Mouse (Mus musculus): ENCODE measurements at regions not wholly inside any gene's neighbourhood (a gene's known extent, or its start where the extent isn't known, plus 50 kb on each side); places are given as distances from the start of the nearest gene placed in this dataset.
A peak's percentile ranks its signal among the peaks of the same experiment; 100 is the strongest.
"Not testable (repeated sequence)": the region's sequence is repeated elsewhere in the genome, so short reads cannot be mapped to it uniquely, and the experiment has no call there.

DNA sequence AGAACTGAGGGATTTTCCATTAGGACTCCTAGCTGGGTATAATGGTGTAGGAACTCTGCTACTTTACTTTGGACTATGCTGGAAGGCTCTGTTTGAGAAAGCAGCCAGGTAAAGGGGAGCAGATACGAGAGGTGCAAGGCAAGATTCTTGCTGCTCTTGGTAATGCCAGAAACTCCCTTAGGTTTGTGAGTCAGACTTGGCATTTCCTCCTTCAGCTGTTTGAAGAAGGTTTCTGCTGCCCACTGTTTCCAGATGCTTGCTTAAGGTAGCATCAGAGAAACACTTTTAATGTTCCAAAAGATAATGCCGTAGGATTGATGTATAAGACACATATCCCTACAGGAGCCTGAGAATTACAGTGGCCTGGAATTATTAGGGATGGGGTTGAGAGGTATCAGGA lies 222.9 kb downstream of the Arl6ip6 start:
- H3K27me3 ChIP-seq (ENCODE audit: insufficient read depth, low read length) = no peaks in the 10 kb centered on the region
- WGBS = 79% methylated on average over 2 of the region's 2 CpGs
- H3K4me1 ChIP-seq (ENCODE audit: insufficient read depth) = no peaks in the 10 kb centered on the region
- no peaks in the 10 kb centered on the region for H3K9me3 ChIP-seq (ENCODE audit: low read depth, low read length)
- DNase-seq (no peak), ATAC-seq (ENCODE audit: insufficient read depth) (no peak)
- H3K4me3 ChIP-seq (ENCODE audit: low read depth, low read length) = no peak overlapping the region
- TF ChIP-seq CTCF (IDR thresholded peaks at IDR 0.05; ENCODE audit: low read depth) = no peak
- no peak overlapping the region for H3K27ac ChIP-seq (ENCODE audit: low read depth)
- no peak overlapping the region for H3K4me2 ChIP-seq
- no peak overlapping the region for H3K9ac ChIP-seq
- H3K36me3 ChIP-seq (ENCODE audit: insufficient read depth) = no peaks in the 10 kb centered on the region

DNA sequence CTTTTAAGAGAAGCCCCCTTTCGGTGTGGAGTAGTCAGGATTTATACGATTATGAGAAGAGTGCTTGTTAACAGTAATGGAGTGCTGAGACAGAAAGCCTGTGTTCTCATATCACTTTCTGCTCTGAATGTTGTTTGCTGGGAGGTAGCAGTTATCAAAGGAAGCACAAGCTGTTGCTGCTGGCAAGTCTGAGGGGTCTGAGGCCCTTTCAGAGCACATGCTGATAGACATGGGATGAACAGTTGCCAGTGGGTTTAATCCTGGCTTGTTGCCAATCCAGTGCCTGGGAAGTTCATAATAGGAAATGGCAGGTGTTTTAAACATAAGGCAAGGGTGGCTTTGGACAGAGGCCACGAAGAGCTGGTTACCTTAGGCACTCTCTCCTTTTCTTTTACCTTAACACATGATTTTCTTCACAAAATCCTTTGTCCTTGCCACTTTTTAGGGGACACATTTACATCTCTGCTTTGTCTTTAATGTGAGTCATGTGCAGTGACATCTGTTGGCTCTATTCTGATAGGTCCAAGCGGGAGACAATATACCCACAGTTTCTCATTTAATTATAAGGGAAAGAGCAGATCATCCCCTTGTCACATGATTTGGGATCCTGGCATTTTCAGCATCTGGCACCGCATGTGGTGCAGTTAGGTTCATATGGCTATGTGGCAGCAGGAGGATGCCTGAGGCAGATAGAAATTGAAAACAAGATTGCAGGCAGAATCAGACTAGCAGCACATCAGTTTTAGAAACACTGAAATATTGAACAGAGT lies 245.7 kb downstream of the Arl6ip6 start:
- H3K4me1 ChIP-seq (ENCODE audit: insufficient read depth) = no peaks in the 10 kb centered on the region

DNA sequence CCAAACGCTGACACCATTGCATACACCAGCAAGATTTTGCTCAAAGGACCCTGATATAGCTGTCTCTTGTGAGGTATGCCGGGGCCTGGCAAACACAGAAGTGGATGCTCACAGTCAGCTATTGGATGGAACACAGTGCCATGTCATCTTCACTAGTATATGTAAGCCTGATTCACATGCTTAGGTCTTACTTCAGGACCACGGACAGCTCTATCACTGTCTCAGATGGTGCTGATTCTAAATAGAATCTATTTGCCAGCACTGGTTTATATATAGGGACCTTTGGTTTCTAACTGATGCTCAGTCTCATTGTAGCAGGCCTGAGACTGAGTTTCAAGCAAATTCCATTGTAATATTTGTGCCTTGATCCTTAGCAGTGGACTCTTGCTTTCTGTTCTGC lies 248.8 kb downstream of the Arl6ip6 start:
- peak; percentile 88 for DNase-seq
- H3K27ac ChIP-seq (ENCODE audit: low read depth); H3K9me3 ChIP-seq (ENCODE audit: low read depth, low read length); H3K9ac ChIP-seq; H3K4me1 ChIP-seq (ENCODE audit: insufficient read depth); H3K4me2 ChIP-seq; H3K4me3 ChIP-seq (ENCODE audit: low read depth, low read length); H3K36me3 ChIP-seq (ENCODE audit: insufficient read depth); H3K27me3 ChIP-seq (ENCODE audit: insufficient read depth, low read length); ATAC-seq (ENCODE audit: insufficient read depth): not testable (repeated sequence)
- WGBS = 44% methylated on average over 3 of the region's 3 CpGs

More for the DNA sequence above, 245.7 kb downstream of the Arl6ip6 start:
- no peaks in the 10 kb centered on the region for H3K27me3 ChIP-seq (ENCODE audit: insufficient read depth, low read length)
- no peak for TF ChIP-seq CTCF (IDR thresholded peaks at IDR 0.05; ENCODE audit: low read depth)
- no peak overlapping the region for H3K4me3 ChIP-seq (ENCODE audit: low read depth, low read length)
- no peak overlapping the region for H3K27ac ChIP-seq (ENCODE audit: low read depth)
- no peak for ATAC-seq (ENCODE audit: insufficient read depth)
- H3K9ac ChIP-seq = no peak overlapping the region
- H3K4me2 ChIP-seq = no peak overlapping the region
- H3K36me3 ChIP-seq (ENCODE audit: insufficient read depth) = no peaks in the 10 kb centered on the region
- WGBS = 69% methylated on average over 5 of the region's 5 CpGs
- peak; percentile 2 for DNase-seq
- no peaks in the 10 kb centered on the region for H3K9me3 ChIP-seq (ENCODE audit: low read depth, low read length)

DNA sequence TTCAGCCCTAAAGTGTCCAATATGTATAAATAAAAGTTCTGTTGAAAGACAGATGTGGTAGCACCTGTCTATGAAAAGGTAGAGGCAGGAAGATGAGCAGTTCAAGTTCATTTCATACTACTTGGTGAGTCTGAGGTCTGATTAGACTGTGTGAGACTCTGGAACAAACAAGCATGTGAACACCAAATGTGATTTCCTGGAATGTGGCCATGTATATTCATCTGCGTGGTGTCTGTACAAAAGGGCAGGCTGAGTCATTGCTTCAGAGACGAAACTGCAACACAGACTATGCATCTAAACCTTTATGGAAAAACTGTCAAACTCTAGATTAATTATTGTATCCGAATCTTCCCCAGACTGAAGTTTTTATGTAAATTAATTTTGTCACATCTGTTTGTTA lies 268.7 kb downstream of the Arl6ip6 start:
- ATAC-seq (ENCODE audit: insufficient read depth) (no peak), DNase-seq (no peak)
- Histone ChIP-seq H3K27me3 (ENCODE audit: insufficient read depth, low read length) (no peaks in the 10 kb centered on the region), H3K4me3 (ENCODE audit: low read depth, low read length) (no peak overlapping the region), H3K9ac (no peak overlapping the region), H3K27ac (ENCODE audit: low read depth) (no peak overlapping the region), H3K4me2 (no peak overlapping the region), H3K36me3 (ENCODE audit: insufficient read depth) (no peaks in the 10 kb centered on the region), H3K4me1 (ENCODE audit: insufficient read depth) (no peaks in the 10 kb centered on the region), H3K9me3 (ENCODE audit: low read depth, low read length) (no peaks in the 10 kb centered on the region)
- TF ChIP-seq CTCF (IDR thresholded peaks at IDR 0.05; ENCODE audit: low read depth) = no peak
- 68% methylated on average over 3 of the region's 3 CpGs for WGBS

DNA sequence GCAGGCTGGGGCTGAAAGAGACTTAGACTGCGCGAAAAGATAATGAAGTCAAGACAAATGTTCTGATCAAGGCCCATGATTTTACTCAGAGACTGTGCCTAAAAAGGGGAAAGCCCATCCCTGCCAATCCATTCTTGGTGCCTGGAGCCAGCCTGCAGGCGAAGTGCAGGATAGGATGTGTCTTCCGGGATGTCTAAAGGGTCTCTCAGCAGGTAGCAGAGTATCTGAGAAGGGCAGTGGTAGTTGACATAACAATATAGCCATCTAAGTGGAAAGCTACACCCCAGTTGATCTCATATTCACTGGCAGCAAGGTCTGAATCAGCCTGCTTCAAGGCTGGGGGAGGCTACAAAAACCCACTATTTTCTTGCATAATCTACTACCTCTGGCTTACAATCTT lies 282.9 kb downstream of the Arl6ip6 start:
- Histone ChIP-seq H3K27me3 (ENCODE audit: insufficient read depth, low read length) (no peaks in the 10 kb centered on the region), H3K36me3 (ENCODE audit: insufficient read depth) (no peaks in the 10 kb centered on the region), H3K4me3 (ENCODE audit: low read depth, low read length) (no peak overlapping the region), H3K27ac (ENCODE audit: low read depth) (no peak overlapping the region), H3K9ac (no peak overlapping the region), H3K9me3 (ENCODE audit: low read depth, low read length) (no peaks in the 10 kb centered on the region), H3K4me2 (no peak overlapping the region), H3K4me1 (ENCODE audit: insufficient read depth) (no peaks in the 10 kb centered on the region)
- WGBS = 80% methylated on average over 4 of the region's 4 CpGs
- DNase-seq (no peak), ATAC-seq (ENCODE audit: insufficient read depth) (no peak)
- TF ChIP-seq CTCF (IDR thresholded peaks at IDR 0.05; ENCODE audit: low read depth) = no peak

DNA sequence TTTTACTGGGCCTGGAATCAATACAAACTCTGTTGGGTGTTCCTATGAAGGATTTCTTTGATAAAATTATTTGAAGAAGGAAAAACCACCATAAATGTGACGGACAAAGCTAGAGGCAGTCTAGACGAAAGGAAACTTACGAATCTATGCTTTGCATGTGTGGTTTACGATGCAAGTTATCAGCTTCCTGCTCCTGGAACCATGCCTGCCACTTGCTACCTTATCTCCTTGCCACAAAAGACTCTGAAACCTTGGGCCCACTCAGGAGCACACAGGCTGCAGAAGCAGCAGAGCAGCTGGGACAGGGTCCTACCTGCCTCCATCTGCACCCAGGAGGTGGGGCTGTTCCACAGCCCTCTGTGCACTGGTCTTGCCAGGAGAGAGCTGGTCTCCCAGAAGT lies 287.5 kb downstream of the Arl6ip6 start:
- not testable (repeated sequence) for H3K9ac ChIP-seq; H3K36me3 ChIP-seq (ENCODE audit: insufficient read depth); H3K9me3 ChIP-seq (ENCODE audit: low read depth, low read length); ATAC-seq (ENCODE audit: insufficient read depth); H3K27ac ChIP-seq (ENCODE audit: low read depth); H3K4me1 ChIP-seq (ENCODE audit: insufficient read depth); H3K4me2 ChIP-seq; H3K4me3 ChIP-seq (ENCODE audit: low read depth, low read length); H3K27me3 ChIP-seq (ENCODE audit: insufficient read depth, low read length); DNase-seq
- 82% methylated on average over 4 of the region's 4 CpGs for WGBS

DNA sequence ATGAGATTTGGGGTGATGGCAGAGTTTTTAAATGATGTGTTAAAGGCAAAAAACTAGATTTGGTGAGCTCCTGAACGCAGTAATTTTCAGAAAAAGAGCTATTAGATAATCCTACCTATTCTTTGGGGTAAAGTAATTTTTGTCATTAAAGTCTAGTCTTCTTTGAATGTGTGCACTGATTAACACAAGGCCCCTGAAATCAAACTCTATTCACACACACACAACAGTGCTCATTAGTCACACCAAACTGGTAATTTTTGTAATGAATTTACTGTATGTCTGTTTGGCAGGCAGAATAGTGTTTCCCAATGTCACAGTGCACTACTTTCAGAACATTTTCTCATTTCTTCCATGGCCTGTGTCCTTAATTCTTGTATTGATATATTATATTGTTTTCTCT lies 296.8 kb downstream of the Arl6ip6 start:
- no peak overlapping the region for H3K27ac ChIP-seq (ENCODE audit: low read depth)
- 65% methylated on average over 1 of the region's 1 CpGs for WGBS
- no peak for DNase-seq
- H3K36me3 ChIP-seq (ENCODE audit: insufficient read depth) = no peaks in the 10 kb centered on the region
- no peak overlapping the region for H3K4me2 ChIP-seq
- H3K9ac ChIP-seq = no peak overlapping the region
- ATAC-seq (ENCODE audit: insufficient read depth) = no peak
- no peak overlapping the region for H3K4me3 ChIP-seq (ENCODE audit: low read depth, low read length)
- H3K4me1 ChIP-seq (ENCODE audit: insufficient read depth) = no peaks in the 10 kb centered on the region
- H3K27me3 ChIP-seq (ENCODE audit: insufficient read depth, low read length) = no peaks in the 10 kb centered on the region
- no peak for TF ChIP-seq CTCF (IDR thresholded peaks at IDR 0.05; ENCODE audit: low read depth)
- no peaks in the 10 kb centered on the region for H3K9me3 ChIP-seq (ENCODE audit: low read depth, low read length)

Measured in lung, embryonic 14.5 days (tissue).